Mouse (Mus musculus): Measurements from ENCODE around the gene Fam53b. TPM values are rescaled to one million over a fixed set of nuclear protein-coding genes. Genes with fewer than 3 reads are reported as not detected.

Gene Fam53b
- polyA plus RNA-seq, 1 experiment from 2014 or later: 20.4 TPM

GRCm38 (mm10) chr7:132736099-132736862, 77.4 kb downstream of the Fam53b start:
- DNase-seq (ENCODE audit: low spot score) (no peak), ATAC-seq (replicated peaks; ENCODE audit: low FRiP score, low TSS enrichment, low read depth) (0 out of 2 replicates have a peak, but pooled peaks have one; percentile 26)
- WGBS: 61% methylated on average over 17 of the region's 17 CpGs
- Histone ChIP-seq H3K9ac (ENCODE audit: low read length) (no peak overlapping the region), H3K27ac (ENCODE audit: low read depth) (no peak overlapping the region; the same call in 1 of the 2 replicates), H3K4me1 (replicated peaks; ENCODE audit: control insufficient read depth, insufficient read depth, low read length) (peaks cover 14% of the 10 kb centered on the region), H3K9me3 (ENCODE audit: control insufficient read depth, low read length) (no peaks in the 10 kb centered on the region), H3K4me3 (ENCODE audit: low read depth, low read length) (no peak overlapping the region), H3K27me3 (replicated peaks; ENCODE audit: control insufficient read depth, insufficient read depth, low read length) (no peaks in the 10 kb centered on the region), H3K36me3 (ENCODE audit: control insufficient read depth, insufficient read depth, low read length) (0 out of 2 replicates have a peak, but pooled peaks cover 6% of the 10 kb centered on the region), H3K4me2 (ENCODE audit: low read length) (no peak overlapping the region)

GRCm38 (mm10) chr7:132735145-132735544, 78.5 kb downstream of the Fam53b start:
- 29% methylated on average over 5 of the region's 5 CpGs for WGBS
- Histone ChIP-seq H3K27ac (ENCODE audit: low read depth) (0 out of 2 replicates have a peak overlapping the region, but pooled peaks have one; percentile 3), H3K4me2 (ENCODE audit: low read length) (no peak overlapping the region), H3K4me3 (ENCODE audit: low read depth, low read length) (no peak overlapping the region), H3K4me1 (replicated peaks; ENCODE audit: control insufficient read depth, insufficient read depth, low read length) (peaks cover 14% of the 10 kb centered on the region), H3K9me3 (ENCODE audit: control insufficient read depth, low read length) (no peaks in the 10 kb centered on the region), H3K36me3 (ENCODE audit: control insufficient read depth, insufficient read depth, low read length) (0 out of 2 replicates have a peak, but pooled peaks cover 6% of the 10 kb centered on the region), H3K9ac (ENCODE audit: low read length) (no peak overlapping the region), H3K27me3 (replicated peaks; ENCODE audit: control insufficient read depth, insufficient read depth, low read length) (no peaks in the 10 kb centered on the region)
- no peak for DNase-seq (ENCODE audit: low spot score)
- ATAC-seq (replicated peaks; ENCODE audit: low FRiP score, low TSS enrichment, low read depth): peak; percentile 20; the same call in 1 of the 2 replicates

GRCm38 (mm10) chr7:132734222-132734621, 79.5 kb downstream of the Fam53b start:
- Histone ChIP-seq H3K36me3 (ENCODE audit: control insufficient read depth, insufficient read depth, low read length) (0 out of 2 replicates have a peak, but pooled peaks cover 8% of the 10 kb centered on the region), H3K4me2 (ENCODE audit: low read length) (no peak overlapping the region), H3K27ac (ENCODE audit: low read depth) (no peak overlapping the region), H3K27me3 (replicated peaks; ENCODE audit: control insufficient read depth, insufficient read depth, low read length) (no peaks in the 10 kb centered on the region), H3K9ac (ENCODE audit: low read length) (no peak overlapping the region), H3K4me3 (ENCODE audit: low read depth, low read length) (no peak overlapping the region), H3K4me1 (replicated peaks; ENCODE audit: control insufficient read depth, insufficient read depth, low read length) (peaks cover 14% of the 10 kb centered on the region), H3K9me3 (ENCODE audit: control insufficient read depth, low read length) (no peaks in the 10 kb centered on the region)
- 85% methylated on average over 9 of the region's 9 CpGs for WGBS
- no peak for ATAC-seq (replicated peaks; ENCODE audit: low FRiP score, low TSS enrichment, low read depth)
- no peak for DNase-seq (ENCODE audit: low spot score)

- no peak overlapping the region for H3K9ac ChIP-seq (ENCODE audit: low read length)
- no peaks in the 10 kb centered on the region for H3K9me3 ChIP-seq (ENCODE audit: control insufficient read depth, low read length)
- H3K36me3 ChIP-seq (ENCODE audit: control insufficient read depth, insufficient read depth, low read length): 0 out of 2 replicates have a peak, but pooled peaks cover 9% of the 10 kb centered on the region
- H3K4me3 ChIP-seq (ENCODE audit: low read depth, low read length): no peak overlapping the region
- 72% methylated on average over 6 of the region's 6 CpGs for WGBS
- no peaks in the 10 kb centered on the region for H3K27me3 ChIP-seq (replicated peaks; ENCODE audit: control insufficient read depth, insufficient read depth, low read length)
- no peak overlapping the region for H3K27ac ChIP-seq (ENCODE audit: low read depth)
- DNase-seq (ENCODE audit: low spot score) (no peak), ATAC-seq (replicated peaks; ENCODE audit: low FRiP score, low TSS enrichment, low read depth) (no peak)
- no peak overlapping the region for H3K4me2 ChIP-seq (ENCODE audit: low read length)
- H3K4me1 ChIP-seq (replicated peaks; ENCODE audit: control insufficient read depth, insufficient read depth, low read length): peaks cover 14% of the 10 kb centered on the region
Measured at GRCm38 (mm10) chr7:132733521-132733920, 80.2 kb downstream of the Fam53b start.

- Histone ChIP-seq H3K9ac (ENCODE audit: low read length) (no peak overlapping the region), H3K4me1 (replicated peaks; ENCODE audit: control insufficient read depth, insufficient read depth, low read length) (peaks cover 14% of the 10 kb centered on the region), H3K27me3 (replicated peaks; ENCODE audit: control insufficient read depth, insufficient read depth, low read length) (no peaks in the 10 kb centered on the region), H3K9me3 (ENCODE audit: control insufficient read depth, low read length) (no peaks in the 10 kb centered on the region), H3K4me2 (ENCODE audit: low read length) (no peak overlapping the region), H3K36me3 (ENCODE audit: control insufficient read depth, insufficient read depth, low read length) (0 out of 2 replicates have a peak, but pooled peaks cover 9% of the 10 kb centered on the region), H3K4me3 (ENCODE audit: low read depth, low read length) (no peak overlapping the region), H3K27ac (ENCODE audit: low read depth) (no peak overlapping the region)
- 76% methylated on average over 6 of the region's 6 CpGs for WGBS
- DNase-seq (ENCODE audit: low spot score): no peak
- no peak for ATAC-seq (replicated peaks; ENCODE audit: low FRiP score, low TSS enrichment, low read depth)
Measured at GRCm38 (mm10) chr7:132732136-132732789, 81.4 kb downstream of the Fam53b start.

- DNase-seq (ENCODE audit: low spot score) (no peak), ATAC-seq (replicated peaks; ENCODE audit: low FRiP score, low TSS enrichment, low read depth) (no peak)
- 73% methylated on average over 6 of the region's 6 CpGs for WGBS
- Histone ChIP-seq H3K4me1 (replicated peaks; ENCODE audit: control insufficient read depth, insufficient read depth, low read length) (peaks cover 14% of the 10 kb centered on the region), H3K27ac (ENCODE audit: low read depth) (no peak overlapping the region), H3K36me3 (ENCODE audit: control insufficient read depth, insufficient read depth, low read length) (0 out of 2 replicates have a peak, but pooled peaks cover 9% of the 10 kb centered on the region), H3K4me2 (ENCODE audit: low read length) (no peak overlapping the region), H3K27me3 (replicated peaks; ENCODE audit: control insufficient read depth, insufficient read depth, low read length) (no peaks in the 10 kb centered on the region), H3K9me3 (ENCODE audit: control insufficient read depth, low read length) (no peaks in the 10 kb centered on the region), H3K4me3 (ENCODE audit: low read depth, low read length) (no peak overlapping the region), H3K9ac (ENCODE audit: low read length) (no peak overlapping the region)
Measured at GRCm38 (mm10) chr7:132731558-132731957, 82.1 kb downstream of the Fam53b start.

GRCm38 (mm10) chr7:132730510-132730909, 83.2 kb downstream of the Fam53b start:
- no peak overlapping the region for H3K9ac ChIP-seq (ENCODE audit: low read length)
- H3K9me3 ChIP-seq (ENCODE audit: control insufficient read depth, low read length): no peaks in the 10 kb centered on the region
- DNase-seq (ENCODE audit: low spot score) (no peak), ATAC-seq (replicated peaks; ENCODE audit: low FRiP score, low TSS enrichment, low read depth) (no peak)
- no peak overlapping the region for H3K4me3 ChIP-seq (ENCODE audit: low read depth, low read length)
- H3K27ac ChIP-seq (ENCODE audit: low read depth): no peak overlapping the region
- peaks cover 3% of the 10 kb centered on the region for H3K4me1 ChIP-seq (replicated peaks; ENCODE audit: control insufficient read depth, insufficient read depth, low read length)
- H3K27me3 ChIP-seq (replicated peaks; ENCODE audit: control insufficient read depth, insufficient read depth, low read length): no peaks in the 10 kb centered on the region
- H3K4me2 ChIP-seq (ENCODE audit: low read length): no peak overlapping the region
- H3K36me3 ChIP-seq (ENCODE audit: control insufficient read depth, insufficient read depth, low read length): 0 out of 2 replicates have a peak, but pooled peaks cover 9% of the 10 kb centered on the region
- WGBS: 89% methylated on average over 7 of the region's 7 CpGs

- DNase-seq (ENCODE audit: low spot score): no peak
- no peaks in the 10 kb centered on the region; the same call in none of the 2 replicates for H3K4me1 ChIP-seq (replicated peaks; ENCODE audit: control insufficient read depth, insufficient read depth, low read length)
- 0 out of 2 replicates have a peak, but pooled peaks cover 5% of the 10 kb centered on the region for H3K36me3 ChIP-seq (ENCODE audit: control insufficient read depth, insufficient read depth, low read length)
- WGBS: 69% methylated on average over 4 of the region's 4 CpGs
- H3K27me3 ChIP-seq (replicated peaks; ENCODE audit: control insufficient read depth, insufficient read depth, low read length): no peaks in the 10 kb centered on the region
- no peak for ATAC-seq (replicated peaks; ENCODE audit: low FRiP score, low TSS enrichment, low read depth)
- H3K9ac ChIP-seq (ENCODE audit: low read length): no peak overlapping the region
- no peaks in the 10 kb centered on the region for H3K9me3 ChIP-seq (ENCODE audit: control insufficient read depth, low read length)
- H3K27ac ChIP-seq (ENCODE audit: low read depth): no peak overlapping the region
- no peak overlapping the region for H3K4me2 ChIP-seq (ENCODE audit: low read length)
- no peak overlapping the region for H3K4me3 ChIP-seq (ENCODE audit: low read depth, low read length)
Measured at GRCm38 (mm10) chr7:132729093-132729831, 84.4 kb downstream of the Fam53b start.

All from intestine, embryonic 14.5 days (tissue).